Mouse (Mus musculus) 3T3-L1 (cell line): ENCODE results near the gene Srcin1.

Experiments
- DNase-seq: peaks from one replicate; pipeline ENCODE4 v3.0.0-alpha.2; 2015; ENCODE audit warnings: low read depth, low spot score

Srcin1 gene

GRCm38 (mm10) chr11:97579088-97579857, 3.3 kb upstream of the Srcin1 start:
- DNase-seq = no peak

- DNase-seq = no peak
Measured at GRCm38 (mm10) chr11:97578286-97578685, 2.3 kb upstream of the Srcin1 start.

GRCm38 (mm10) chr11:97575638-97576037, 348 bp downstream of the Srcin1 start:
- DNase-seq = peak; percentile 46

GRCm38 (mm10) chr11:97575075-97575474, 911 bp downstream of the Srcin1 start:
- no peak for DNase-seq

GRCm38 (mm10) chr11:97574551-97575051, 1.4 kb downstream of the Srcin1 start:
- DNase-seq = no peak

- no peak for DNase-seq
Measured at GRCm38 (mm10) chr11:97573891-97574550, 2.0 kb downstream of the Srcin1 start.

GRCm38 (mm10) chr11:97572895-97573480, 3.0 kb downstream of the Srcin1 start:
- no peak for DNase-seq

GRCm38 (mm10) chr11:97572089-97572345, 4.0 kb downstream of the Srcin1 start:
- DNase-seq = no peak

- no peak for DNase-seq
Measured at GRCm38 (mm10) chr11:97571266-97572088, 4.5 kb downstream of the Srcin1 start.

GRCm38 (mm10) chr11:97570493-97571137, 5.4 kb downstream of the Srcin1 start:
- peak; percentile 42 for DNase-seq

GRCm38 (mm10) chr11:97569806-97570205, 6.2 kb downstream of the Srcin1 start:
- DNase-seq = no peak

GRCm38 (mm10) chr11:97569301-97569724, 6.7 kb downstream of the Srcin1 start:
- no peak for DNase-seq

GRCm38 (mm10) chr11:97568729-97569128, 7.3 kb downstream of the Srcin1 start:
- peak; percentile 66 for DNase-seq

- no peak for DNase-seq
Measured at GRCm38 (mm10) chr11:97567480-97567879, 8.5 kb downstream of the Srcin1 start.

GRCm38 (mm10) chr11:97566551-97566950, 9.4 kb downstream of the Srcin1 start:
- no peak for DNase-seq

GRCm38 (mm10) chr11:97563730-97564129, 12.3 kb downstream of the Srcin1 start:
- DNase-seq = peak; percentile 65

GRCm38 (mm10) chr11:97562536-97562935, 13.4 kb downstream of the Srcin1 start:
- peak; percentile 35 for DNase-seq

- DNase-seq = no peak
Measured at GRCm38 (mm10) chr11:97560210-97560963, 15.6 kb downstream of the Srcin1 start.

- no peak for DNase-seq
Measured at GRCm38 (mm10) chr11:97559549-97559948, 16.4 kb downstream of the Srcin1 start.

- DNase-seq = no peak
Measured at GRCm38 (mm10) chr11:97557885-97558284, 18.1 kb downstream of the Srcin1 start.
